Mouse (Mus musculus): Measurements from ENCODE around the gene Gpbar1.
A peak's percentile ranks its signal among the peaks of the same experiment; 100 is the strongest.

DNA sequence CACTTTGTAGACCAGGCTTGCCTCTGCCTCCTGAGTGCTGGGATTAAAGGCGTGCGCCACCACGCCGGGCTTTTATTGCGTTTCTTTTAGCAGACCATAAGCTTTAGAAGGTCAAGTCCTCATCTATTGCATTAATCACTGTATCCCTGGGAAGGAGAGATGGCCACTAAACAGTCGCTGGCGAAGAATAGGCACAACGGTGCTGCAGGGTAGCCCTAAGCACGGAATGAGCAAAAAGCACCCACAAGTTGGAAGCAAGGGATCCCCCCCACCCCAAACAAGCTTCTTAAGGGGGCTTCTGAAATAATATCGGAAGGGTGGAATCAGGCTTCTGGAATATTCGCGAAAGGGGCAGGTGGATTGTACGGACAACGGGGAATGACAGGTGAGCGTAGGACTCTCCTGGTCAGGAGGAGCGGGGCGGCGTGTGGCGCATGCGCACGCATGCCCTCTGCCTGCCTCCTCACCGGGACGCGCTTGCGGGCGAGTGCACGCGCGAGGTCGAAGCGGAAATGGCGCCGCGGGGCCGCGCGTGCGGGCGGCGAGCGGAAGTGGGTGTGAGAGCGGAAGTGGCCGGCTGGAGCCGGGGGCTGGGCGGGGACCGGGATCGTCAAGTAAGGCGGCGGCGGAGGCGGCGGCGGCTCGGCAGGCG is 42.3 kb upstream of the Gpbar1 start, which contains the start of gene Arpc2:
- TF ChIP-seq CTCF (IDR thresholded peaks at IDR 0.05; ENCODE audit: extremely low read depth, insufficient read length, insufficient replicate concordance, low read depth, low read length) (no peak), POLR2A (IDR thresholded peaks at IDR 0.05; ENCODE audit: low read depth, low read length) (peak; percentile 75)
